32 mouse cellular contexts compared by ENCODE assay signal in genomic region chr11:87043052-87043451, GRCm38 (mm10).
"Had no signal": no experiment of that assay in that cellular context is flagged by ENCODE, and none has a peak within 500 bp of the region (broad histone marks: within the 10 kb centered on the region; RNA-seq: fewer than 3 reads in every experiment).

No protein-coding gene starts in this region.

- H3K4me1 ChIP-seq: heart, embryonic 10.5 days; heart, embryonic 12.5 days; heart, embryonic 13.5 days; heart, embryonic 15.5 days; hindbrain, embryonic 10.5 days; hindbrain, embryonic 12.5 days; hindbrain, embryonic 13.5 days; hindbrain, embryonic 15.5 days; intestine, embryonic 15.5 days; kidney, embryonic 15.5 days had no signal

- H3K27me3 ChIP-seq: heart, embryonic 12.5 days; heart, embryonic 13.5 days; heart, embryonic 15.5 days; hindbrain, embryonic 12.5 days; hindbrain, embryonic 13.5 days; hindbrain, embryonic 15.5 days; intestine, embryonic 15.5 days; kidney, embryonic 15.5 days had no signal

- H3K9me3 ChIP-seq: heart, embryonic 10.5 days; heart, embryonic 12.5 days; heart, embryonic 13.5 days; heart, embryonic 15.5 days; hindbrain, embryonic 10.5 days; hindbrain, embryonic 12.5 days; hindbrain, embryonic 13.5 days; hindbrain, embryonic 15.5 days; intestine, embryonic 15.5 days; kidney, embryonic 15.5 days had no signal

- H3K9ac ChIP-seq: heart, embryonic 12.5 days; heart, embryonic 13.5 days; heart, embryonic 15.5 days; hindbrain, embryonic 12.5 days; hindbrain, embryonic 13.5 days; hindbrain, embryonic 14.5 days; hindbrain, embryonic 15.5 days; intestine, embryonic 15.5 days; kidney, embryonic 15.5 days had no signal

- H3K27ac ChIP-seq: heart, embryonic 10.5 days; heart, embryonic 13.5 days; heart, embryonic 15.5 days; hindbrain, embryonic 10.5 days; hindbrain, embryonic 12.5 days; hindbrain, embryonic 13.5 days; hindbrain, embryonic 14.5 days; hindbrain, embryonic 15.5 days; hindbrain, postnatal 0 days; intestine, embryonic 15.5 days; kidney, embryonic 15.5 days; kidney, postnatal 0 days; layer of hippocampus, adult 2 months had no signal

- ATAC-seq: hindbrain, embryonic 16.5 days; hindbrain, postnatal 0 days; inflammation-experienced regulatory T-cells, adult 6 months; intestine, embryonic 15.5 days; intestine, embryonic 16.5 days had no signal

- H3K36me3 ChIP-seq: intestine, embryonic 15.5 days had no signal

- H3K4me3 ChIP-seq: heart, embryonic 10.5 days; heart, embryonic 12.5 days; heart, embryonic 13.5 days; heart, embryonic 15.5 days; hindbrain, embryonic 10.5 days; hindbrain, embryonic 12.5 days; hindbrain, embryonic 13.5 days; hindbrain, embryonic 15.5 days; intestine, embryonic 15.5 days; kidney, embryonic 15.5 days; layer of hippocampus, adult 2 months had no signal

- DNase-seq: heart, postnatal 10 days; heart, postnatal 14 days; heart, postnatal 36 days; heart, postnatal 4 days; kidney, adult 11 months; kidney, adult 18-20 months; kidney, adult 2 months; kidney, adult 8-10 months; kidney, adult 9 months; kidney, postnatal 10 days; kidney, postnatal 14 days; kidney, postnatal 36 days; kidney, postnatal 4 days; layer of hippocampus, adult 9-11 months; layer of hippocampus, postnatal 36 days had no signal
